Mouse (Mus musculus): ENCODE data around the gene Uqcrc1.

GRCm38 (mm10) chr9:108982498-108982897 is 46.1 kb downstream of the Uqcrc1 start:
- TF ChIP-seq CTCF (IDR thresholded peaks at IDR 0.05; ENCODE audit: low read depth) (no peak), EP300 (IDR thresholded peaks at IDR 0.05; ENCODE audit: low read depth) (no peak)
